Mouse (Mus musculus): ENCODE measurements around the gene Megf11. TPM values are rescaled to one million over a fixed set of nuclear protein-coding genes. Genes with fewer than 3 reads are reported as not detected.

Gene Megf11
- total RNA-seq, 4 experiments from 2014 or later = 9.4 to 11.4 (median 11.1) TPM

DNA sequence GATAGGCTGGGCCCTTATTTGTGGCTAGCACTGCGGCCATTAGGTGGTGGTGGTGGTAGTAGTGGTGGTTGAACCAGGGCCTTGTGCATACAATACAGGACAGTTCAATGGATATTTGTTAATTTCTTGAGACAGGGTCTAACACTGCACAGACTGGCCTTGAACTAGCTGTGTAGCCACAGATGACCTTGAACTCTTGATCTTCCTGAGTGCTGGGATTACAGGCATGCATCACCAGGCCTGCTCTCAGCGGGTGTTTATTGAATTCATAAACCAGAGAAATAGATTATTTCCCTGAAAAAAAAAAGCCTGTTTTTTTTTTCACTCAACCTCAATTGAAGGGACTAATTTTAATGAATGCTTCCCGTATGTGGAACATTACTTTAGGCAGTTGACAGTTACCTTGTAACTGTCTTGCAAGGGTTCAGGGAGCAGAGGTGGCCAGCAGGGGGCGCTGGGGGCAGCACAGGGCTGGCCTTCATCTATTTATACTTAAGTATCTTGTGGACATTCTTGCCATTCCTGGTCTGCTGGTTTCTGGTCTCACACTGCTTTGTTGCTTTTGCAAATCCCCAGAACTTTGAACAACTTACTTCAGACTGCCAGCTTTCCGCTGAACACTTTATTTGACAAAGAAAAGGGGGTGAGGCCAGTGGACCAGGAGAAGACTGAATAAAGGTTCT, 8.6 kb downstream of the Megf11 start:
- peak; percentile 34 to 64 for DNase-seq (ENCODE audit: low spot score in 2 of 2)

DNA sequence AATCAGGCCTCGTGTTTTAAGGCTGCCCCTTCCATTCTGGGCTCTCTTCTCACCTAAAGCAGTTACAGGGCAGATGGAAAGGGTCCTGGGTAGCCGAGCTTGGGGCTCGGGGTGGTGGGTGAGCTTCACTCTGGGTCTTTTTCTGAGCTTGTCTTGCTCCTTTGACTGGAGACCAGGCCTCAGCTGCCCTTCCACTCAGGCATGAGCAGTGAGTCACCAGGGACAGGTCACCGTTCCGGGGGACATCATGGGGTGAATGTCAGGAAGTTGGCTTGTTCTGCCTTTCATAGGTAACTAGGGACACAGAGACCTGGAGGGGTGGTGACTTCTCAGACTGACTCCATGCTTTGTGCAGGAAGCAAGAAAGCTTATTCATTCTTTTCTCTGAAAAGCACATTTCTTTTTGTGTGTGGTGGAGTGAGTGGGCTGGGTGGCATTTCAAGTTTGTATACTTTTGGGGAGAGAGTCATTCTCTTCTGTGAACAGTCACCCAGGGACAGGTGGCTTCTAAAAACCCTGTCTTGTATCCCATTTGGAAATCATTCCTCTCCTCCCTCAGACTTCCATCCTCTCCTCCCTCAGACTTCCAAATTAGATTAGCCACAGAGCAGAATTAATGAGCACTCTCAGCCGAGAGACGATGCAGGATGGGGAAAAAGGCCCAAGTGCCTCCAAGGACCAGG, 10.0 kb downstream of the Megf11 start:
- DNase-seq (ENCODE audit: low spot score in 2 of 2) = peak in 1 of 2 experiments; percentile 43

DNA sequence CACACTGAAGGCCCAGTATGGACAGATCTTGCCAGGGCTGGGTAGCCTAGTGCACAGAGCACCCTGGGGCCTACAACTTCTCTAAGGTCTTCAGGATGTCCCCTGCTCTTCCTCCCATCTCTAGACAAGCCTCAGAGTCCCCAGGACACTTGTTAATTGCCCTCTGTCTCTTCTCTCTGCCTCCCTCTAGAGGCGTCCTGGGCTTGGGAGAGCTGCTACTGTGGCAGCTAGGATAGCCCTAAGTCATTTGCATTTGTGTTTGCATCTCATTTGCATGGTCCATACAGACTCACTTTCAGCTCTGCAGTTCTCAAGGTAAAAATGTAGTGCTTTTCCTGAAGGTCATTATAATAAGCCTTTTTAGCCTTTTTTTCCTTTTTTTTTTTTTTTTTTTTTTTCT, 11.7 kb downstream of the Megf11 start:
- DNase-seq (ENCODE audit: low spot score in 2 of 2) = no peak

- no peak for DNase-seq (ENCODE audit: low spot score in 2 of 2)
Observed at GRCm38 (mm10) chr9:64399121-64399520, 13.7 kb downstream of the Megf11 start.

GRCm38 (mm10) chr9:64402141-64402540, 16.7 kb downstream of the Megf11 start:
- DNase-seq (ENCODE audit: low spot score in 2 of 2) = no peak

GRCm38 (mm10) chr9:64406841-64407240, 21.4 kb downstream of the Megf11 start:
- DNase-seq (ENCODE audit: low spot score in 2 of 2) = no peak

GRCm38 (mm10) chr9:64407390-64407970, 22.1 kb downstream of the Megf11 start:
- no peak for DNase-seq (ENCODE audit: low spot score in 2 of 2)

- peak in 1 of 2 experiments; percentile 2 for DNase-seq (ENCODE audit: low spot score in 2 of 2)
Observed at GRCm38 (mm10) chr9:64408821-64409220, 23.4 kb downstream of the Megf11 start.

DNA sequence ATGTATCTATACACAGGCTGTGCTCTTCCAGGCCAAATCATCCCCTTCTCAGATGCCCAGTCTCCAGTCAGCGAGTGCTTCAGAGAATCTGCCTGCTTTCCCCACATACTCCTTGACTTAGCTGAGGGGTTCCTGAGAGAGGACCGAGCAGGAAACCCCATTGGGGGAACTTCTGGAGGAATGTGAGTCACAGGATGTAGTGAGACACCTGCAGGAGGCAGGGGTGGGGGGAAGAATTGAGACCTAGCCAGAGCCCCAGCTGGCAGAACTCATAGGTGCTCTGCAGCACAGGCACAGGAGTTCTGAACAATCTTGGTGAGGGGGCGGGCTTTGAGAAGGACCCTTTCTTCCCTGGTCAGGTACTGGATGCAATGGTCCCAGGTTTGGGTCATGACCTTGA, 35.0 kb downstream of the Megf11 start:
- DNase-seq (ENCODE audit: low spot score in 2 of 2) = no peak

DNA sequence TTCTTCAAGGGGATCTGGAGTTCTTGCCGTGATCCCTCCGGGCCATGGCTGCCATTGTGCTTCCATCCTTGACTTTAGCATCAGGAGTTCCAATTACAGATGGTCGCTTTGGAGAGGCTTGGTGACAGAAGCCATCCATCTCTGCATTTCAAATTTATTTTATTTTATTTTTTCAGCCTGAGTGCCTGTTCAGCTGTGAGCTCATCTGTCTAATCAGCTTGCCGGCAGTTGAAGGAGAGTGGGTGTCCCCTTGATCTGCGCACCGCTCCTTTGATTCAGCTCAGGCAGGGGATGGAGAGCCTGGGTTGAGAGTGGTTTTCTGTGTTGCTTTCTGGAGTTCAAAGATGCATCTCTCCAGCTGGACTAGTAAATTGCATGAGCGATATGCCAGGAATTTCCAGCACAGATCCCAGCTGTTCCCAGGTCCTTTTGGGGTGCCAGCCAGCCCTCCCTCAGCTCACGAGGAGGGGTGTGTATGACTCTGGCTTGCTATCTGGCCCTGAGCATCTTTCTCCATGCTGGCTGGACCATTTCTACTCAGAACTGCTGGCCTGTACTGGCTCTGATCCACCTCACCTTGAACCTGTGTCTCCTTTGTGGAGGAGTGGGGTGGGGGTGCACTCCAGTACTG, 36.7 kb downstream of the Megf11 start:
- no peak for DNase-seq (ENCODE audit: low spot score in 2 of 2)

DNA sequence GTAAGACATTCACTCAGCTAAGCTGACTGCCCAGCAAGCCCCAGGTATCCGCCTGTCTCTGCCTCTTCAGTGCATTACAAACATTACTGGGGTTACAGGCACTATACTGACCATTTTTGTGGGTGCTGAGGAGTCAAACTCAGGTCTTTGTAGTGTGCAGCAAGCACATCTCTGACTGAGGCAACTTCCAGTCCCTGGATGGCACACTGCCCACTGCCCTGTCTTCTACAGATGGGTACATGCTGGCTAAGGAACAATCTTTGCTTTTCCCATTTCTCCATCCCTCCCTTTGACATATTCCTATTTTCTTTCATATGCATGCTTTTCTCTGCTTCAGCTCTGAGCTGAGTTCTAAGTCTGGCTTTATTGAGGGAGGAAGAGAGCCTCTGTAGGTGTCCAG, 38.5 kb downstream of the Megf11 start:
- DNase-seq (ENCODE audit: low spot score in 2 of 2) = no peak

DNA sequence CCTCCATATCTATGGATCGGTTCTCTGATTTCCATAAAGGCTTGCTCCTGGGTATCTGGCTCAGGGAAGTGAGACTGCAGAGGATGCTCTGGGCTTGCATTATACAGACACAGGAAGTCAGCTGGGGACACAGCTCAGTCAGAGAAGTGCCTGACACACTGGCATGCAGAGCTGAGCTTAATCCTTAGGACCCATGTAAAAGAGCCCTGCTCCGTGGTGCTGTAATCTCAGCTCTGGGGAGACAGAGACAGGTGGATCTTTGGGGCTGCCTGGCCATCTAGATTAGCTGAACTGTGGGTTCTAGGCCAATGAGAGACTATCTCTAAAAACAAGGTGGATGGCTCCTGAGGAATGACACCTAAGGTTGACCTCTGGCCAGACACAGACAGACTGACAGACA, 50.7 kb downstream of the Megf11 start:
- DNase-seq (ENCODE audit: low spot score in 2 of 2) = no peak

DNA sequence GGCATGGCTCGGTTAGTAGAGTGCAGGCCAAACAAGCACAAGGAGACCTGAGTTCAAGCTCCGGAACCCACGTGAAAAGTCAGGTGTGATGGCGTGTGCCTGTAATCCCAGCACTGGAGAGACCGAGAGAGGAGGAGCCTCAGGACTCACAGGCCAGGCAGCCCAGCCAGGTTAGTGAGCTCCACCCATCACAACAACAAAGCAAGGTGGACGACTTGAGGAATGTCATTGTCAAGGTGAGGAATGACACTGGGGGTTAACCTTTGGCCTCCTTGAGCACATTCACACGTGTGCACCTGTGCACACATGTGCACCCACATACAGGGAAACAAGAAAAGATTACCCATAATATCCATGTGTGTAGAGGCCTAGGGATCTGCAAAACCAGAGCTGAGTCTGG, 54.7 kb downstream of the Megf11 start:
- DNase-seq (ENCODE audit: low spot score in 2 of 2) = no peak

DNA sequence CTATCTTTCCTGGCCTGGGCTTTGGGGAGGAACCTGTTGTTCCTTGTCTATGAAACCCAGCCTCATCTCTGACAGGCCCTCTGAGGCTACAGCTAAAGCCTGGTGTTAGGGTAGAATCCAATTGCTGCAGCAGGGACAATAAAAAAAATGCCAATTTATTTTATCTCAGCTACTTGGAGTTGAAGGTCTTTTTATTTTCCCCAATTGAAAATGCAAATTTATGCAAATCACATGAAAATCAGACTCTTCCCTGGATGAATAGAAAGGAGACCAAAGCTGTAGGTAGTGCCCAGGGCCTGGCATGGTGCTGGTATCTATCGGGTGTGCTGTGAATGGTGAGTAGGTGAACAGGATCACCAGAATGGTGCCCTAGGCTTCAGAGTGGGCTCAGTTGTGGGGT, 60.6 kb downstream of the Megf11 start:
- no peak for DNase-seq (ENCODE audit: low spot score in 2 of 2)

GRCm38 (mm10) chr9:64447070-64447469, 61.6 kb downstream of the Megf11 start:
- no peak for DNase-seq (ENCODE audit: low spot score in 2 of 2)

- DNase-seq (ENCODE audit: low spot score in 2 of 2) = peak; percentile 15 to 22
Observed at GRCm38 (mm10) chr9:64447522-64447921, 62.1 kb downstream of the Megf11 start.

GRCm38 (mm10) chr9:64452769-64453168, 67.3 kb downstream of the Megf11 start:
- no peak for DNase-seq (ENCODE audit: low spot score in 2 of 2)

GRCm38 (mm10) chr9:64454196-64454595, 68.8 kb downstream of the Megf11 start:
- no peak for DNase-seq (ENCODE audit: low spot score in 2 of 2)

DNA sequence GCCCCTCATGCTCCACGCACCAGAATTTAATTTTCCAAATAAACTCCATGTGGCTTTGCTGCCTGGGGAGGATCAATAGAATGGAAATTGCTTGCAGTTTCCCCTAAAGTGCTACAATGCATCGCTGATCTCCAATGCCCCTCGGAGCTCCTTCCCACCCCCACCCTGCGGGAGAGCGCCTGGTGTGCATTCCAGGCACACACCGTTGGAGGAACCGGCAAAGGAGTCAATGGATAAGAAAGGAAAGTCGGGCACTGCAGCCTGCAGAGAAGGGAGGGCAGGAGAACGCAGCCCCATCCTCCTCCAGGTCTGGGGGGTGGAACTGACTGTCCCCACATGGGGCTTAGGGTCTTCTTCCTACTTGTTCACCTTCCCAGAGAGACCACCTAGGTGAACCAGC, 70.5 kb downstream of the Megf11 start:
- DNase-seq (ENCODE audit: low spot score in 2 of 2) = no peak

DNA sequence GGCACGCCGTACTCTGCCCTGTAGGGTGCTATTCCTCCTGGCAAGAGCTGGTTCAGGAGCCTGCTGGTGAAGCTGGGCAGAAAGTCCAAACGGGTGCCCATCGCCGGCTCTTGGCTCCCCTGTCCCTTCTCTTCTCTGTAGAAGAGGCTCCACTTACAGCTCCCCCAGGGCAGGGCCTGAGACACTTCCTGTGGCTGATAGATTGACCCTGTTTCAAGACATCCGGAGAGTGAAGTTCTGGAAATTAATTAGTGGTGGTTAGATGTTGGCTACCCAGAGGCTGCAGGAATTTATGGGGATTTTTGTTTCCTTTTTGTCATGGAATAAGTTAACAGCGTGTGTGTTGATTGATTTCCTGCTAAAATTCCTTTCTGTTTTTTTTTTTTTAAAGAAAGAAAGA, 72.2 kb downstream of the Megf11 start:
- no peak for DNase-seq (ENCODE audit: low spot score in 2 of 2)

- DNase-seq (ENCODE audit: low spot score in 2 of 2) = no peak
Observed at GRCm38 (mm10) chr9:64461568-64462308, 76.3 kb downstream of the Megf11 start.

DNA sequence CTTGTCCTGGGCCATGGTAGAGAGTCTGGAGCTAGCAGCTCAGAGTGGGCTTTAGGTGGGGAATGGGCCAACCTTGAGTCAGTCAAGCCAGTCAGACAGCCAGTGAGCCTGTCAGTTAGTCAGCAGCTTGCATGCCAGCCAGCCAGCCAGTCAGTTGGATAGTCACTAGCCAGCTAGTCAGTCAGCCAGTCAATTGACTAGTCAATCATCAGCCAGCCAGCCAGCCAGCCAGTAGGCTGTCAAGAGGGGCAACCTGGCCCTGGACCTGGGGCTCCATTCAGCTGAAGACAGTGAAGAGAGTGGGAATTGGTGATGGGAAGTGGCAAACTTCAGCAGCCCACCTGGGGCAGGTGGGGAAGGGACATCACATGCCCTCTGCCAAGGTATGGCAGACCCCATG, 77.4 kb downstream of the Megf11 start:
- no peak for DNase-seq (ENCODE audit: low spot score in 2 of 2)
